Mouse (Mus musculus) limb, embryonic 15.5 days (tissue): ENCODE measurements around the gene Lzic. TPM values are rescaled to one million over a fixed set of nuclear protein-coding genes. Genes with fewer than 3 reads are reported as not detected.

Experiments
- ATAC-seq: fragments of 200-750 bp; cut with Nextera tagmentation; 2 replicates; pipeline ENCODE4 v1.8.0; 2017; ENCODE audit warnings: low read depth, moderate TSS enrichment; ENCODE audit not compliant: insufficient number of reproducible peaks, low FRiP score, low TSS enrichment
- H3K27ac ChIP-seq: fragments of 300-500 bp; sonication (generic); 2 replicates; pipeline ENCODE4 v1.5.1; 2015; ENCODE audit warnings: moderate library complexity, mild to moderate bottlenecking, inconsistent platforms
- H3K27me3 ChIP-seq: fragments of 300-500 bp; sonication (generic); 2 replicates; pipeline ENCODE4 v1.6.1; 2015; ENCODE audit warnings: inconsistent platforms
- H3K36me3 ChIP-seq: fragments of 300-500 bp; sonication (generic); 2 replicates; pipeline ENCODE4 v1.6.1; 2015; ENCODE audit warnings: inconsistent platforms
- H3K4me1 ChIP-seq: fragments of 300-500 bp; sonication (generic); 2 replicates; pipeline ENCODE4 v1.6.1; 2015; ENCODE audit warnings: inconsistent platforms
- H3K4me2 ChIP-seq: fragments of 300-500 bp; sonication (generic); 2 replicates; pipeline ENCODE4 v1.6.1; 2015; ENCODE audit warnings: mild to moderate bottlenecking, inconsistent platforms
- H3K4me3 ChIP-seq: fragments of 300-500 bp; sonication (generic); 2 replicates; pipeline ENCODE4 v1.5.1; 2015; ENCODE audit warnings: mild to moderate bottlenecking, inconsistent platforms
- H3K9ac ChIP-seq: fragments of 300-500 bp; sonication (generic); 2 replicates; pipeline ENCODE4 v1.6.1; 2015; ENCODE audit warnings: inconsistent platforms
- H3K9me3 ChIP-seq: fragments of 300-500 bp; sonication (generic); 2 replicates; pipeline ENCODE4 v1.6.1; 2016; ENCODE audit warnings: inconsistent platforms
- WGBS: fragments of 180-500 bp; shearing (Covaris S2); methylation state at CpG from one replicate; pipeline ENCODE4 v1.1.7; 2015; 5-methylcytosine and 5-hydroxymethylcytosine counted together
- polyA plus RNA-seq: library from polyadenylated mRNA; unstranded; fragments of >200 nt; fragmentation: Nextera tagmentation; extraction: Ambion mirVana; gene quantifications from 2 replicates; pipeline ENCODE4 v1.2.1, GENCODE M21; 2015

Gene Lzic
- polyA plus RNA-seq, 1 experiment from 2014 or later = 42.4 TPM

GRCm38 (mm10) chr4:149485825-149486206, 787 bp downstream of the Lzic start:
- Histone ChIP-seq H3K27ac (peak overlapping the region; percentile 80), H3K4me1 (peaks cover 21% of the 10 kb centered on the region), H3K9ac (peak overlapping the region; percentile 68), H3K4me3 (peak overlapping the region; percentile 65), H3K4me2 (peak overlapping the region; percentile 65), H3K36me3 (peaks cover 37% of the 10 kb centered on the region), H3K9me3 (no peaks in the 10 kb centered on the region), H3K27me3 (no peaks in the 10 kb centered on the region)
- under 1% methylated on average over 10 of the region's 10 CpGs for WGBS
- ATAC-seq = no peak

- WGBS = 86% methylated on average over 12 of the region's 12 CpGs
- H3K36me3 ChIP-seq = peaks cover 50% of the 10 kb centered on the region
- peaks cover 21% of the 10 kb centered on the region for H3K4me1 ChIP-seq
- no peak overlapping the region for H3K9ac ChIP-seq
- ATAC-seq = no peak
- no peak overlapping the region for H3K27ac ChIP-seq
- no peak overlapping the region for H3K4me3 ChIP-seq
- no peaks in the 10 kb centered on the region for H3K9me3 ChIP-seq
- H3K27me3 ChIP-seq = no peaks in the 10 kb centered on the region
- H3K4me2 ChIP-seq = no peak overlapping the region
Observed at GRCm38 (mm10) chr4:149487729-149488128, 2.7 kb downstream of the Lzic start.

- ATAC-seq = no peak
- H3K9me3 ChIP-seq = no peaks in the 10 kb centered on the region
- H3K4me3 ChIP-seq = no peak overlapping the region
- no peak overlapping the region for H3K9ac ChIP-seq
- H3K36me3 ChIP-seq = peaks cover 67% of the 10 kb centered on the region
- no peak overlapping the region for H3K27ac ChIP-seq
- no peak overlapping the region for H3K4me2 ChIP-seq
- H3K27me3 ChIP-seq = no peaks in the 10 kb centered on the region
- 94% methylated on average over 14 of the region's 14 CpGs for WGBS
- H3K4me1 ChIP-seq = peaks cover 14% of the 10 kb centered on the region
Observed at GRCm38 (mm10) chr4:149489415-149490240, 4.6 kb downstream of the Lzic start.

GRCm38 (mm10) chr4:149491151-149491550, 6.1 kb downstream of the Lzic start:
- ATAC-seq = no peak

GRCm38 (mm10) chr4:149496612-149497011, 11.6 kb downstream of the Lzic start:
- no peak overlapping the region for H3K4me3 ChIP-seq
- no peaks in the 10 kb centered on the region for H3K27me3 ChIP-seq
- H3K4me1 ChIP-seq = no peaks in the 10 kb centered on the region; the same call in 1 of the 2 replicates
- no peak overlapping the region for H3K9ac ChIP-seq
- no peak overlapping the region for H3K4me2 ChIP-seq
- no peak for ATAC-seq
- peaks cover 75% of the 10 kb centered on the region for H3K36me3 ChIP-seq
- 54% methylated on average over 2 of the region's 2 CpGs for WGBS
- H3K9me3 ChIP-seq = no peaks in the 10 kb centered on the region
- H3K27ac ChIP-seq = 0 out of 2 replicates have a peak overlapping the region, but pooled peaks have one; percentile 3

More at GRCm38 (mm10) chr4:149491151-149491550, 6.1 kb downstream of the Lzic start:
- Histone ChIP-seq H3K4me3 (no peak overlapping the region), H3K9me3 (no peaks in the 10 kb centered on the region), H3K4me1 (peaks cover 12% of the 10 kb centered on the region), H3K4me2 (no peak overlapping the region), H3K27ac (no peak overlapping the region), H3K9ac (no peak overlapping the region), H3K27me3 (no peaks in the 10 kb centered on the region), H3K36me3 (peaks cover 80% of the 10 kb centered on the region)
- WGBS = 93% methylated on average over 3 of the region's 3 CpGs

- WGBS = 90% methylated on average over 8 of the region's 8 CpGs
- no peaks in the 10 kb centered on the region for H3K9me3 ChIP-seq
- H3K9ac ChIP-seq = no peak overlapping the region
- no peak overlapping the region for H3K27ac ChIP-seq
- H3K4me3 ChIP-seq = no peak overlapping the region
- ATAC-seq = no peak
- H3K27me3 ChIP-seq = no peaks in the 10 kb centered on the region
- no peak overlapping the region for H3K4me2 ChIP-seq
- H3K4me1 ChIP-seq = no peaks in the 10 kb centered on the region; the same call in 1 of the 2 replicates
- H3K36me3 ChIP-seq = peaks cover 74% of the 10 kb centered on the region
Observed at GRCm38 (mm10) chr4:149498901-149499300, 13.9 kb downstream of the Lzic start.

GRCm38 (mm10) chr4:149499790-149500189, 14.8 kb downstream of the Lzic start:
- peaks cover 65% of the 10 kb centered on the region for H3K36me3 ChIP-seq
- WGBS = 89% methylated on average over 5 of the region's 5 CpGs
- H3K4me3 ChIP-seq = no peak overlapping the region
- no peaks in the 10 kb centered on the region for H3K27me3 ChIP-seq
- H3K9ac ChIP-seq = no peak overlapping the region
- no peaks in the 10 kb centered on the region for H3K9me3 ChIP-seq
- no peak for ATAC-seq
- H3K4me1 ChIP-seq = peaks cover 3% of the 10 kb centered on the region
- no peak overlapping the region for H3K27ac ChIP-seq
- no peak overlapping the region for H3K4me2 ChIP-seq

GRCm38 (mm10) chr4:149504363-149504762, 19.3 kb downstream of the Lzic start:
- 52% methylated on average over 5 of the region's 5 CpGs for WGBS
- H3K9me3 ChIP-seq = no peaks in the 10 kb centered on the region
- peak overlapping the region; percentile 74 for H3K27ac ChIP-seq
- H3K4me1 ChIP-seq = peaks cover 5% of the 10 kb centered on the region; the same call in 1 of the 2 replicates
- no peak overlapping the region for H3K9ac ChIP-seq
- no peak for ATAC-seq
- H3K36me3 ChIP-seq = peaks cover 34% of the 10 kb centered on the region
- H3K27me3 ChIP-seq = no peaks in the 10 kb centered on the region
- no peak overlapping the region for H3K4me3 ChIP-seq
- no peak overlapping the region for H3K4me2 ChIP-seq

GRCm38 (mm10) chr4:149504858-149505257, 19.8 kb downstream of the Lzic start:
- Histone ChIP-seq H3K36me3 (peaks cover 30% of the 10 kb centered on the region), H3K9ac (no peak overlapping the region), H3K4me1 (peaks cover 5% of the 10 kb centered on the region; the same call in 1 of the 2 replicates), H3K27ac (peak overlapping the region; percentile 74), H3K27me3 (no peaks in the 10 kb centered on the region), H3K4me3 (no peak overlapping the region), H3K4me2 (no peak overlapping the region), H3K9me3 (no peaks in the 10 kb centered on the region)
- 30% methylated on average over 3 of the region's 3 CpGs for WGBS
- ATAC-seq = no peak

- no peak overlapping the region for H3K9ac ChIP-seq
- ATAC-seq = no peak
- peaks cover 5% of the 10 kb centered on the region; the same call in 1 of the 2 replicates for H3K4me1 ChIP-seq
- no peak overlapping the region for H3K4me3 ChIP-seq
- no peaks in the 10 kb centered on the region for H3K9me3 ChIP-seq
- 43% methylated on average over 15 of the region's 15 CpGs for WGBS
- H3K27ac ChIP-seq = no peak overlapping the region
- H3K27me3 ChIP-seq = no peaks in the 10 kb centered on the region
- H3K4me2 ChIP-seq = no peak overlapping the region
- peaks cover 25% of the 10 kb centered on the region for H3K36me3 ChIP-seq
Observed at GRCm38 (mm10) chr4:149505261-149505967, 20.4 kb downstream of the Lzic start.

- no peaks in the 10 kb centered on the region for H3K27me3 ChIP-seq
- no peak overlapping the region for H3K4me2 ChIP-seq
- H3K4me1 ChIP-seq = peaks cover 5% of the 10 kb centered on the region; the same call in 1 of the 2 replicates
- H3K9me3 ChIP-seq = no peaks in the 10 kb centered on the region
- H3K9ac ChIP-seq = no peak overlapping the region
- ATAC-seq = no peak
- H3K4me3 ChIP-seq = no peak overlapping the region
- peaks cover 13% of the 10 kb centered on the region for H3K36me3 ChIP-seq
- 67% methylated on average over 3 of the region's 3 CpGs for WGBS
- no peak overlapping the region for H3K27ac ChIP-seq
Observed at GRCm38 (mm10) chr4:149506904-149507303, 21.9 kb downstream of the Lzic start.

- ATAC-seq = no peak
- no peaks in the 10 kb centered on the region for H3K36me3 ChIP-seq
- no peaks in the 10 kb centered on the region for H3K4me1 ChIP-seq
- H3K4me2 ChIP-seq = no peak overlapping the region
- no peak overlapping the region for H3K27ac ChIP-seq
- WGBS = 41% methylated on average over 6 of the region's 6 CpGs
- no peak overlapping the region for H3K9ac ChIP-seq
- H3K4me3 ChIP-seq = no peak overlapping the region
- no peaks in the 10 kb centered on the region for H3K27me3 ChIP-seq
- H3K9me3 ChIP-seq = no peaks in the 10 kb centered on the region
Observed at GRCm38 (mm10) chr4:149511221-149511646, 26.2 kb downstream of the Lzic start.
